9 mouse cellular contexts compared by ENCODE assay signal in the genomic region with DNA sequence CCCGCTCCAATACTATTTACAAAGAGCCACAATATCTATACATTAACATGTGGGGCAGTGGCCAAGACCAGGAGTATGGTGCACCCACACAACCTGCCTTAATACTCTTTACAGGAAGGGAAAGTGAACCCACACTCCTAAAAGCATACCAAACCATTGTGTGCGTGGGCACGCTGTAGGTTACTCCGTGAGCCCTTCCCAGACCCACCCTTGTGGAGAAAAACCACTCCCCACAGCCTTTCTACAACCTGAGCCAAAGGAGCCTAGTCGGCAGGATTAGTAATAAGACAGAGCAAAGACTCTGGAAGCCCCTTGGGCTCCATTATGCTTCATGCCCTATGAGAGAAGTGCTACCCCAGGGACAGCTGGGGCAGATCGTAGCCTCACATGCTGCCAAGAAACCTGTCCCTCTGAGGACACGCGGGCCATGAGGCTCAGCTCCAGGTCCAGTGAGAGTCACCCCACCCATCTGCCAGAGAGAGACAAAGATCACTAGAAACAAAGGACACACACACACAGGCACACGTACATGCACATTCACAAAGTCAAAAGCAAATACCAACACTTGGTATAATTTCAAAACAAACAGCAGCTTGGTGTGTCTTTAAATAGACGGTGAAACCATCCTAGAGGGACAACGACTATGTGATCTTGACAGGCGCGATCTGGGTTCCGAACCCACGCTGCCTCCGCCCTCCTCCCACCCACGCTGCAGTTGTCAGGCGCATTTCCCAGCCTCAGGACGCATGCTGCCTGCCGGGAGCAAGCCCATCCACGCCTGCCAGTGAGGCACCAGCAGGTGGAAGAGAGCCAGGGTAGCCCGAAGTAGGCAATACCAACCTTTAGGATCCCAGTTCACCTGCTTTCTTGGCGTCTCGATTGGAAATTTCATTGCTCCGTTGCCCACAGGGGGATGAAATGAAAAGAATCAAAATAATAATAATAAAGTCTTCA. TPM values are rescaled to one million over a fixed set of nuclear protein-coding genes. Genes with fewer than 3 reads are reported as not detected.
DNase-seq lines count a peak whose midpoint lies in the region; ATAC-seq and TF ChIP-seq lines count a peak whose summit lies in the region.
"Had no signal": no experiment of that assay in that cellular context is flagged by ENCODE, and none has a peak within 500 bp of the region (broad histone marks: within the 10 kb centered on the region; RNA-seq: fewer than 3 reads in every experiment).

No protein-coding gene starts in this region.

- no peak for DNase-seq in heart, adult 18-20 months
- DNase-seq in cerebellum, adult 11 months = peak; percentile 88
- peak; percentile 77 to 87 for DNase-seq in layer of hippocampus, postnatal 14 days (ENCODE audit: low spot score in 2 of 2)
- DNase-seq in midbrain, postnatal 0 days (ENCODE audit: low spot score) = peak; percentile 74
- no peak for DNase-seq in thymus, postnatal 0 days (ENCODE audit: low spot score)
- no peak for DNase-seq in lung, adult 2 months

- H3K4me1 ChIP-seq in heart, embryonic 14.5 days (ENCODE audit: control insufficient read depth in 2 of 2, insufficient read depth in 2 of 2, low read length in 2 of 2) = peaks cover 0 to 6% of the 10 kb centered on the region in 2 experiments; a peak in 1 of 4 replicates
- peaks cover 74% of the 10 kb centered on the region for H3K4me1 ChIP-seq in forebrain, embryonic 15.5 days
- peaks cover 27% of the 10 kb centered on the region; the same call in 1 of the 2 replicates for H3K4me1 ChIP-seq in midbrain, postnatal 0 days (ENCODE audit: insufficient read depth, low read length)
- H3K4me1 ChIP-seq in lung, adult 2 months (ENCODE audit: control insufficient read depth, insufficient read depth, low read length) = no peaks in the 10 kb centered on the region
- H3K4me1 ChIP-seq: liver, embryonic 15.5 days had no signal

- TF ChIP-seq POLR2A in lung, adult 2 months (IDR thresholded peaks at IDR 0.05; ENCODE audit: borderline replicate concordance, extremely low read depth, low read depth, low read length) = no peak

- WGBS in heart, embryonic 14.5 days = 23% methylated on average over 25 of the region's 25 CpGs
- WGBS in forebrain, embryonic 15.5 days = 1% methylated on average over 25 of the region's 25 CpGs
- 6% methylated on average over 25 of the region's 25 CpGs for WGBS in midbrain, postnatal 0 days
- 19% methylated on average over 25 of the region's 25 CpGs for WGBS in lung, adult 2 months

- H3K9ac ChIP-seq in heart, embryonic 14.5 days (ENCODE audit: low read length) = 0 out of 2 replicates have a peak overlapping the region, but pooled peaks have one; percentile 67
- peak overlapping the region; percentile 84 for H3K9ac ChIP-seq in forebrain, embryonic 15.5 days (replicated peaks)
- H3K9ac ChIP-seq in midbrain, postnatal 0 days (replicated peaks; ENCODE audit: low read length, poor library complexity, severe bottlenecking) = peak overlapping the region; percentile 89
- H3K9ac ChIP-seq: liver, embryonic 15.5 days had no signal

- H3K4me3 ChIP-seq in heart, embryonic 14.5 days (ENCODE audit: control insufficient read depth in 1 of 2, insufficient read depth in 1 of 2, low read depth in 1 of 2, low read length in 2 of 2) = peak overlapping the region; percentile 51 to 77; a peak in 3 of 4 replicates
- peak overlapping the region; percentile 80 for H3K4me3 ChIP-seq in forebrain, embryonic 15.5 days
- peak overlapping the region; percentile 74 for H3K4me3 ChIP-seq in midbrain, postnatal 0 days (ENCODE audit: low read depth, low read length)
- H3K4me3 ChIP-seq in lung, adult 2 months (replicated peaks; ENCODE audit: extremely low read depth, low read depth, low read length) = no peak overlapping the region

- H3K4me2 ChIP-seq in heart, embryonic 14.5 days (ENCODE audit: low read length) = peak overlapping the region; percentile 99
- H3K4me2 ChIP-seq in forebrain, embryonic 15.5 days (replicated peaks) = peak overlapping the region; percentile 93
- peak overlapping the region; percentile 76 for H3K4me2 ChIP-seq in midbrain, postnatal 0 days (ENCODE audit: low read depth, low read length, poor library complexity, severe bottlenecking)

- no peak overlapping the region for H3K27ac ChIP-seq in heart, embryonic 14.5 days (replicated peaks in 1 of 2; ENCODE audit: control insufficient read depth in 1 of 2, insufficient read depth in 1 of 2, low read depth in 2 of 2, low read length in 2 of 2)
- H3K27ac ChIP-seq in forebrain, embryonic 15.5 days (replicated peaks) = peak overlapping the region; percentile 97
- H3K27ac ChIP-seq in midbrain, postnatal 0 days (ENCODE audit: low read depth, low read length) = peak overlapping the region; percentile 97
- H3K27ac ChIP-seq: liver, embryonic 15.5 days had no signal

- H3K9me3 ChIP-seq in heart, embryonic 14.5 days (ENCODE audit: control insufficient read depth, low read length) = no peaks in the 10 kb centered on the region
- H3K9me3 ChIP-seq in forebrain, embryonic 15.5 days = no peaks in the 10 kb centered on the region
- no peaks in the 10 kb centered on the region for H3K9me3 ChIP-seq in midbrain, postnatal 0 days (ENCODE audit: low read length)
- H3K9me3 ChIP-seq: liver, embryonic 15.5 days had no signal

- TF ChIP-seq CTCF in midbrain, postnatal 0 days (IDR thresholded peaks at IDR 0.05) = peak; percentile 27
- no peak for TF ChIP-seq CTCF in lung, adult 2 months (IDR thresholded peaks at IDR 0.05; ENCODE audit: insufficient read depth, low read length)

- peaks cover 62% of the 10 kb centered on the region for H3K27me3 ChIP-seq in heart, embryonic 14.5 days (ENCODE audit: control insufficient read depth, insufficient read depth, low read length)
- H3K27me3 ChIP-seq in forebrain, embryonic 15.5 days = no peaks in the 10 kb centered on the region
- no peaks in the 10 kb centered on the region for H3K27me3 ChIP-seq in midbrain, postnatal 0 days (ENCODE audit: insufficient read depth, low read length)

- no peak for ATAC-seq in heart, embryonic 14.5 days (ENCODE audit: insufficient number of reproducible peaks, insufficient read depth, low FRiP score, low read depth)
- ATAC-seq in forebrain, embryonic 15.5 days (replicated peaks) = peak; percentile 52
- ATAC-seq in midbrain, postnatal 0 days (ENCODE audit: low FRiP score) = peak; percentile 65

- no peaks in the 10 kb centered on the region for H3K36me3 ChIP-seq in heart, embryonic 14.5 days (ENCODE audit: control insufficient read depth, insufficient read depth, low read length)
- no peaks in the 10 kb centered on the region for H3K36me3 ChIP-seq in forebrain, embryonic 15.5 days
- no peaks in the 10 kb centered on the region for H3K36me3 ChIP-seq in midbrain, postnatal 0 days (ENCODE audit: insufficient read depth, low read length)
- H3K36me3 ChIP-seq: liver, embryonic 15.5 days had no signal

RNA-seq across cellular contexts. Expression of a gene that starts 4.5 kb away (rescaled TPM):
- polyA plus RNA-seq in heart, embryonic 14.5 days (2014; fragmentation: Nextera tagmentation; extraction: Ambion mirVana) = 0.12 and 0.26 TPM in 2 replicates
- total RNA-seq in heart, adult 18-20 months (2021) = under 1 TPM in 1 of 2 experiments, not detected in 1; 0.05 TPM
- 51.7 and 52.1 TPM in 2 replicates for polyA plus RNA-seq in forebrain, embryonic 15.5 days (2015; fragmentation: Nextera tagmentation; extraction: Ambion mirVana)
- 10 to 100 TPM; 27.8 to 28.5 TPM for total RNA-seq in layer of hippocampus, postnatal 14 days (2021)
- total RNA-seq in midbrain, postnatal 0 days (2014; rRNA removed) = 56.6 and 62.6 TPM in 2 replicates
- polyA plus RNA-seq in midbrain, postnatal 0 days (2015; fragmentation: Nextera tagmentation; extraction: Ambion mirVana) = 33.0 and 37.4 TPM in 2 replicates
- polyA plus RNA-seq in thymus, postnatal 0 days (2015; fragmentation: Nextera tagmentation; extraction: Ambion mirVana) = 0.10 and 0.18 TPM in 2 replicates
- polyA plus RNA-seq in lung, adult 2 months (2012; rRNA removed) = 0.01 and 0.08 TPM in 2 replicates

RNA-seq across cellular contexts. Expression of a gene that starts 54.4 kb away (rescaled TPM):
- polyA plus RNA-seq in heart, embryonic 14.5 days (2014; fragmentation: Nextera tagmentation; extraction: Ambion mirVana) = 12.9 and 13.7 TPM in 2 replicates
- total RNA-seq in heart, adult 18-20 months (2021) = 1 to 10 TPM; 4.4 to 5.8 TPM
- 27.7 and 29.5 TPM in 2 replicates for polyA plus RNA-seq in forebrain, embryonic 15.5 days (2015; fragmentation: Nextera tagmentation; extraction: Ambion mirVana)
- 10 to 100 TPM; 27.6 to 29.0 TPM for total RNA-seq in layer of hippocampus, postnatal 14 days (2021)
- total RNA-seq in midbrain, postnatal 0 days (2014; rRNA removed) = 29.2 and 41.6 TPM in 2 replicates
- polyA plus RNA-seq in midbrain, postnatal 0 days (2015; fragmentation: Nextera tagmentation; extraction: Ambion mirVana) = 34.2 and 38.2 TPM in 2 replicates
- polyA plus RNA-seq in thymus, postnatal 0 days (2015; fragmentation: Nextera tagmentation; extraction: Ambion mirVana) = 4.7 and 5.6 TPM in 2 replicates
- 2.5 and 4.1 TPM in 2 replicates for polyA plus RNA-seq in lung, adult 2 months (2012; rRNA removed)

Comparison
In these comparisons a context has a peak if more than half of its experiments do, and no peak if none do; other contexts are left out.
1. H3K27ac ChIP-seq: peak in forebrain, embryonic 15.5 days (single experiment) and midbrain, postnatal 0 days (single experiment); none in heart, embryonic 14.5 days (0 of 2).
2. DNase-seq: peak in cerebellum, adult 11 months (single experiment), layer of hippocampus, postnatal 14 days (2 of 2) and midbrain, postnatal 0 days (single experiment); none in heart, adult 18-20 months (0 of 2), thymus, postnatal 0 days (single experiment) and lung, adult 2 months (single experiment).
3. RNA of a gene that starts 4.5 kb away (polyA plus RNA-seq): 51.7 to 52.1 TPM in forebrain, embryonic 15.5 days and 33.0 to 37.4 TPM in midbrain, postnatal 0 days; 0.12 to 0.26 TPM in heart, embryonic 14.5 days, 0.10 to 0.18 TPM in thymus, postnatal 0 days and 0.01 to 0.08 TPM in lung, adult 2 months; every median in the first group is over 10 times any median in the second.
4. Peak in every context shown above with its lines, with median percentiles within 50 percentile points of each other: H3K4me2 ChIP-seq and H3K9ac ChIP-seq.